Mouse (Mus musculus) hindbrain, embryonic 12.5 days (tissue): ENCODE measurements around the gene Pgpep1l. TPM values are rescaled to one million over a fixed set of nuclear protein-coding genes. Genes with fewer than 3 reads are reported as not detected.
"Not testable (repeated sequence)": the region's sequence is repeated elsewhere in the genome, so short reads cannot be mapped to it uniquely, and the experiment has no call there.

Experiments
- ATAC-seq: fragments of 200-750 bp; cut with Nextera tagmentation; 2 replicates; pipeline ENCODE4 v1.8.0; 2017; ENCODE audit warnings: moderate TSS enrichment; ENCODE audit not compliant: low FRiP score
- H3K27ac ChIP-seq: fragments of 300-500 bp; sonication (generic); 2 replicates; pipeline ENCODE4 v1.5.1; 2016; ENCODE audit warnings: mild to moderate bottlenecking
- H3K27me3 ChIP-seq: fragments of 300-500 bp; sonication (generic); 2 replicates; pipeline ENCODE4 v1.6.1; 2016; ENCODE audit warnings: mild to moderate bottlenecking
- H3K36me3 ChIP-seq: fragments of 300-500 bp; sonication (generic); 2 replicates; pipeline ENCODE4 v1.6.1; 2016; ENCODE audit warnings: mild to moderate bottlenecking
- H3K4me1 ChIP-seq: fragments of 300-500 bp; sonication (generic); 2 replicates; pipeline ENCODE4 v1.6.1; 2016
- H3K4me2 ChIP-seq: fragments of 300-500 bp; sonication (generic); replicated peaks from 2 replicates; pipeline ENCODE4 v1.6.1; 2016; ENCODE audit warnings: mild to moderate bottlenecking
- H3K4me3 ChIP-seq: fragments of 300-500 bp; sonication (generic); 2 replicates; pipeline ENCODE4 v1.5.1; 2016; ENCODE audit warnings: mild to moderate bottlenecking
- H3K9ac ChIP-seq: fragments of 300-500 bp; sonication (generic); 2 replicates; pipeline ENCODE4 v1.6.1; 2016; ENCODE audit warnings: mild to moderate bottlenecking, moderate library complexity
- H3K9me3 ChIP-seq: fragments of 300-500 bp; sonication (generic); replicated peaks from 2 replicates; pipeline ENCODE4 v1.6.1; 2016; ENCODE audit warnings: mild to moderate bottlenecking
- whole genome bisulfite sequencing: fragments of 180-500 bp; shearing (Covaris S2); methylation state at CpG from one replicate; pipeline ENCODE4 v1.1.7; 2016; 5-methylcytosine and 5-hydroxymethylcytosine counted together
- polyA plus RNA-seq: library from polyadenylated mRNA; unstranded; fragments of >200 nt; fragmentation: Nextera tagmentation; extraction: Ambion mirVana; gene quantifications from 2 replicates; pipeline ENCODE4 v1.2.1, GENCODE M21; 2016

Pgpep1l gene
- polyA plus RNA-seq, 1 experiment from 2014 or later = not detected

GRCm38 (mm10) chr7:68279481-68279880 is 15.4 kb upstream of the Pgpep1l start:
- no peak for ATAC-seq
- Histone ChIP-seq H3K36me3 (no peaks in the 10 kb centered on the region), H3K27ac (no peak overlapping the region), H3K9ac (no peak overlapping the region), H3K4me1 (peaks cover 16% of the 10 kb centered on the region), H3K4me3 (no peak overlapping the region), H3K9me3 (no peaks in the 10 kb centered on the region), H3K4me2 (no peak overlapping the region), H3K27me3 (peaks cover 10% of the 10 kb centered on the region)
- 91% methylated on average over 7 of the region's 7 CpGs for WGBS

- WGBS = 67% methylated on average over 6 of the region's 6 CpGs
- H3K27ac ChIP-seq = no peak overlapping the region
- peaks cover 10% of the 10 kb centered on the region for H3K27me3 ChIP-seq
- H3K36me3 ChIP-seq = no peaks in the 10 kb centered on the region
- H3K9me3 ChIP-seq = no peaks in the 10 kb centered on the region
- no peak overlapping the region for H3K4me2 ChIP-seq
- ATAC-seq = no peak
- H3K4me1 ChIP-seq = peaks cover 16% of the 10 kb centered on the region
- no peak overlapping the region for H3K9ac ChIP-seq
- H3K4me3 ChIP-seq = no peak overlapping the region
These were observed 14.9 kb upstream of the Pgpep1l start for GRCm38 (mm10) chr7:68278908-68279307.

- WGBS = 95% methylated on average over 6 of the region's 6 CpGs
- no peak for ATAC-seq
- Histone ChIP-seq H3K9me3 (no peaks in the 10 kb centered on the region), H3K27ac (no peak overlapping the region), H3K4me3 (no peak overlapping the region), H3K27me3 (peaks cover 10% of the 10 kb centered on the region), H3K36me3 (no peaks in the 10 kb centered on the region), H3K4me2 (no peak overlapping the region), H3K9ac (no peak overlapping the region), H3K4me1 (peaks cover 16% of the 10 kb centered on the region)
These were observed 14.4 kb upstream of the Pgpep1l start for GRCm38 (mm10) chr7:68278385-68278784.

- H3K27ac ChIP-seq = no peak overlapping the region
- no peak overlapping the region for H3K4me3 ChIP-seq
- no peak for ATAC-seq
- H3K4me1 ChIP-seq = peaks cover 16% of the 10 kb centered on the region
- H3K9me3 ChIP-seq = no peaks in the 10 kb centered on the region
- no peak overlapping the region for H3K4me2 ChIP-seq
- H3K27me3 ChIP-seq = peaks cover 10% of the 10 kb centered on the region
- 58% methylated on average over 4 of the region's 4 CpGs for WGBS
- H3K36me3 ChIP-seq = no peaks in the 10 kb centered on the region
- no peak overlapping the region for H3K9ac ChIP-seq
These were observed 13.9 kb upstream of the Pgpep1l start for GRCm38 (mm10) chr7:68277897-68278270.

GRCm38 (mm10) chr7:68277054-68277896 is 13.2 kb upstream of the Pgpep1l start:
- Histone ChIP-seq H3K9ac (no peak overlapping the region), H3K27ac (0 out of 2 replicates have a peak overlapping the region, but pooled peaks have one; percentile 4), H3K4me1 (peaks cover 16% of the 10 kb centered on the region), H3K36me3 (no peaks in the 10 kb centered on the region), H3K4me2 (no peak overlapping the region), H3K27me3 (peaks cover 10% of the 10 kb centered on the region), H3K9me3 (no peaks in the 10 kb centered on the region), H3K4me3 (no peak overlapping the region)
- WGBS = 29% methylated on average over 11 of the region's 11 CpGs
- no peak for ATAC-seq

- Histone ChIP-seq H3K9ac (0 out of 2 replicates have a peak overlapping the region, but pooled peaks have one; percentile 4), H3K27me3 (peaks cover 10% of the 10 kb centered on the region), H3K36me3 (no peaks in the 10 kb centered on the region), H3K9me3 (no peaks in the 10 kb centered on the region), H3K4me3 (peak overlapping the region; percentile 26), H3K27ac (no peak overlapping the region), H3K4me1 (peaks cover 16% of the 10 kb centered on the region), H3K4me2 (peak overlapping the region; percentile 53)
- ATAC-seq = 0 out of 2 replicates have a peak, but pooled peaks have one; percentile 29
- 5% methylated on average over 36 of the region's 36 CpGs for WGBS
These were observed 12.1 kb upstream of the Pgpep1l start for GRCm38 (mm10) chr7:68275838-68276731.

- not testable (repeated sequence) for H3K27ac ChIP-seq, ATAC-seq, H3K27me3 ChIP-seq, H3K9me3 ChIP-seq, H3K36me3 ChIP-seq
- Histone ChIP-seq H3K9ac (0 out of 2 replicates have a peak overlapping the region, but pooled peaks have one; percentile 4), H3K4me3 (peak overlapping the region; percentile 26; the same call in 1 of the 2 replicates), H3K4me1 (peaks cover 16% of the 10 kb centered on the region), H3K4me2 (peak overlapping the region; percentile 53)
- WGBS = 49% methylated on average over 9 of the region's 9 CpGs
These were observed 11.4 kb upstream of the Pgpep1l start for GRCm38 (mm10) chr7:68275445-68275837.

GRCm38 (mm10) chr7:68274951-68275350 is 10.9 kb upstream of the Pgpep1l start:
- 63% methylated on average over 9 of the region's 9 CpGs for WGBS
- ATAC-seq = no peak
- H3K9ac ChIP-seq = no peak overlapping the region
- H3K36me3 ChIP-seq = no peaks in the 10 kb centered on the region
- no peak overlapping the region for H3K27ac ChIP-seq
- no peaks in the 10 kb centered on the region for H3K9me3 ChIP-seq
- H3K4me3 ChIP-seq = no peak overlapping the region
- peaks cover 10% of the 10 kb centered on the region for H3K27me3 ChIP-seq
- H3K4me2 ChIP-seq = no peak overlapping the region
- peaks cover 16% of the 10 kb centered on the region for H3K4me1 ChIP-seq

- H3K9ac ChIP-seq = no peak overlapping the region
- peaks cover 16% of the 10 kb centered on the region for H3K4me1 ChIP-seq
- whole genome bisulfite sequencing = 68% methylated on average over 2 of the region's 2 CpGs
- H3K27ac ChIP-seq = no peak overlapping the region
- H3K4me3 ChIP-seq = no peak overlapping the region
- no peaks in the 10 kb centered on the region for H3K9me3 ChIP-seq
- H3K4me2 ChIP-seq = no peak overlapping the region
- peaks cover 10% of the 10 kb centered on the region for H3K27me3 ChIP-seq
- no peak for ATAC-seq
- no peaks in the 10 kb centered on the region for H3K36me3 ChIP-seq
These were observed 10.2 kb upstream of the Pgpep1l start for GRCm38 (mm10) chr7:68274218-68274617.

GRCm38 (mm10) chr7:68273515-68273914 is 9.5 kb upstream of the Pgpep1l start, which contains the start of gene Fam169b:
Fam169b (plus strand) TSS chr7:68273839.
- no peak within 1 kb of the TSS for H3K4me3 ChIP-seq
- H3K4me1 ChIP-seq = peaks cover 16% of the 10 kb centered on the region
- H3K27me3 ChIP-seq = peaks cover 10% of the 10 kb centered on the region
- H3K27ac ChIP-seq = no peak within 1 kb of the TSS
- no peak within 1 kb of the TSS for H3K9ac ChIP-seq
- H3K9me3 ChIP-seq = no peaks in the 10 kb centered on the region
- no peaks in the 10 kb centered on the region for H3K36me3 ChIP-seq
- H3K4me2 ChIP-seq = no peak within 1 kb of the TSS
- no peak for ATAC-seq

GRCm38 (mm10) chr7:68272607-68273006 is 8.6 kb upstream of the Pgpep1l start:
- peaks cover 10% of the 10 kb centered on the region for H3K27me3 ChIP-seq
- H3K36me3 ChIP-seq = no peaks in the 10 kb centered on the region
- H3K27ac ChIP-seq = no peak overlapping the region
- H3K9ac ChIP-seq = no peak overlapping the region
- 79% methylated on average over 10 of the region's 10 CpGs for WGBS
- peaks cover 14% of the 10 kb centered on the region for H3K4me1 ChIP-seq
- H3K9me3 ChIP-seq = no peaks in the 10 kb centered on the region
- H3K4me2 ChIP-seq = no peak overlapping the region
- no peak overlapping the region for H3K4me3 ChIP-seq
- ATAC-seq = no peak

GRCm38 (mm10) chr7:68271816-68272215 is 7.8 kb upstream of the Pgpep1l start:
- no peaks in the 10 kb centered on the region for H3K9me3 ChIP-seq
- H3K27ac ChIP-seq = no peak overlapping the region
- H3K4me2 ChIP-seq = no peak overlapping the region
- H3K36me3 ChIP-seq = no peaks in the 10 kb centered on the region
- H3K4me1 ChIP-seq = peaks cover 14% of the 10 kb centered on the region
- peaks cover 10% of the 10 kb centered on the region for H3K27me3 ChIP-seq
- no peak overlapping the region for H3K4me3 ChIP-seq
- H3K9ac ChIP-seq = no peak overlapping the region
- 92% methylated on average over 6 of the region's 6 CpGs for WGBS
- ATAC-seq = no peak
